Mouse (Mus musculus) intestine, embryonic 15.5 days (tissue): ENCODE data around the gene Purb. TPM values are rescaled to one million over a fixed set of nuclear protein-coding genes. Genes with fewer than 3 reads are reported as not detected.
"Not testable (repeated sequence)": the region's sequence is repeated elsewhere in the genome, so short reads cannot be mapped to it uniquely, and the experiment has no call there.

Experiments used
- ATAC-seq: fragments of 200-750 bp; cut with Nextera tagmentation; 2 replicates; pipeline ENCODE4 v1.8.0; 2017; ENCODE audit warnings: moderate TSS enrichment, moderate library complexity
- H3K27ac ChIP-seq: fragments of 300-500 bp; sonication (generic); 2 replicates; pipeline ENCODE4 v1.5.1; 2015; ENCODE audit warnings: mild to moderate bottlenecking, inconsistent platforms
- H3K27me3 ChIP-seq: fragments of 300-500 bp; sonication (generic); replicated peaks from 2 replicates; pipeline ENCODE4 v1.6.1; 2015; ENCODE audit warnings: inconsistent platforms
- H3K36me3 ChIP-seq: fragments of 300-500 bp; sonication (generic); 2 replicates; pipeline ENCODE4 v1.6.1; 2015; ENCODE audit warnings: inconsistent platforms
- H3K4me1 ChIP-seq: fragments of 300-500 bp; sonication (generic); replicated peaks from 2 replicates; pipeline ENCODE4 v1.6.1; 2015; ENCODE audit warnings: inconsistent platforms
- H3K4me2 ChIP-seq: fragments of 300-500 bp; sonication (generic); replicated peaks from 2 replicates; pipeline ENCODE4 v1.6.1; 2015; ENCODE audit warnings: mild to moderate bottlenecking, inconsistent platforms
- H3K4me3 ChIP-seq: fragments of 300-500 bp; sonication (generic); replicated peaks from 2 replicates; pipeline ENCODE4 v1.5.1; 2015; ENCODE audit warnings: inconsistent platforms
- H3K9ac ChIP-seq: fragments of 300-500 bp; sonication (generic); 2 replicates; pipeline ENCODE4 v1.6.1; 2015; ENCODE audit warnings: inconsistent platforms
- H3K9me3 ChIP-seq: fragments of 300-500 bp; sonication (generic); 2 replicates; pipeline ENCODE4 v1.6.1; 2016; ENCODE audit warnings: inconsistent platforms
- WGBS: fragments of 180-500 bp; shearing (Covaris S2); methylation state at CpG from one replicate; pipeline ENCODE4 v1.1.7; 2015; 5-methylcytosine and 5-hydroxymethylcytosine counted together
- polyA plus RNA-seq: library from polyadenylated mRNA; unstranded; fragments of >200 nt; fragmentation: Nextera tagmentation; extraction: Ambion mirVana; gene quantifications from 2 replicates; pipeline ENCODE4 v1.2.1, GENCODE M21; 2015

Purb gene
- polyA plus RNA-seq, 1 experiment from 2014 or later, result 28.8 TPM

- H3K4me3 ChIP-seq, result no peak overlapping the region
- no peak overlapping the region for H3K27ac ChIP-seq
- 28% methylated on average over 4 of the region's 4 CpGs for WGBS
- ATAC-seq, result peak; percentile 69
- H3K27me3 ChIP-seq, result no peaks in the 10 kb centered on the region
- 0 out of 2 replicates have a peak, but pooled peaks cover 3% of the 10 kb centered on the region for H3K4me1 ChIP-seq
- H3K4me2 ChIP-seq, result no peak overlapping the region
- H3K9ac ChIP-seq, result no peak overlapping the region
- H3K36me3 ChIP-seq, result 0 out of 2 replicates have a peak, but pooled peaks cover 8% of the 10 kb centered on the region
- H3K9me3 ChIP-seq, result no peaks in the 10 kb centered on the region
Measured at GRCm38 (mm10) chr11:6465122-6465521, 10.6 kb downstream of the Purb start.

GRCm38 (mm10) chr11:6463159-6463837 is 12.4 kb downstream of the Purb start:
- H3K27me3 ChIP-seq, result no peaks in the 10 kb centered on the region
- no peaks in the 10 kb centered on the region for H3K4me1 ChIP-seq
- no peak overlapping the region for H3K9ac ChIP-seq
- H3K36me3 ChIP-seq, result 0 out of 2 replicates have a peak, but pooled peaks cover 8% of the 10 kb centered on the region
- H3K4me2 ChIP-seq, result no peak overlapping the region
- H3K4me3 ChIP-seq, result no peak overlapping the region
- no peak for ATAC-seq
- H3K9me3 ChIP-seq, result no peaks in the 10 kb centered on the region
- no peak overlapping the region for H3K27ac ChIP-seq
- 83% methylated on average over 6 of the region's 6 CpGs for WGBS

GRCm38 (mm10) chr11:6456083-6456482 is 19.6 kb downstream of the Purb start:
- Histone ChIP-seq H3K9ac (no peak overlapping the region), H3K9me3 (no peaks in the 10 kb centered on the region), H3K36me3 (no peaks in the 10 kb centered on the region), H3K27me3 (no peaks in the 10 kb centered on the region), H3K4me1 (no peaks in the 10 kb centered on the region), H3K4me2 (no peak overlapping the region), H3K4me3 (no peak overlapping the region), H3K27ac (no peak overlapping the region)
- 76% methylated on average over 6 of the region's 6 CpGs for WGBS
- no peak for ATAC-seq

GRCm38 (mm10) chr11:6448155-6448554 is 27.6 kb downstream of the Purb start:
- not testable (repeated sequence) for H3K4me1 ChIP-seq, H3K27ac ChIP-seq, H3K27me3 ChIP-seq, H3K4me2 ChIP-seq, ATAC-seq, H3K36me3 ChIP-seq, H3K4me3 ChIP-seq, H3K9ac ChIP-seq, H3K9me3 ChIP-seq
- 91% methylated on average over 5 of the region's 5 CpGs for WGBS

- Histone ChIP-seq H3K36me3 (no peaks in the 10 kb centered on the region), H3K9ac (no peak overlapping the region), H3K4me3 (no peak overlapping the region), H3K27ac (no peak overlapping the region), H3K27me3 (no peaks in the 10 kb centered on the region), H3K4me2 (no peak overlapping the region), H3K9me3 (no peaks in the 10 kb centered on the region), H3K4me1 (no peaks in the 10 kb centered on the region; the same call in 1 of the 2 replicates)
- no peak for ATAC-seq
- WGBS, result 77% methylated on average over 4 of the region's 4 CpGs
Measured at GRCm38 (mm10) chr11:6447493-6447892, 28.2 kb downstream of the Purb start.

GRCm38 (mm10) chr11:6445951-6446350 is 29.8 kb downstream of the Purb start:
- no peaks in the 10 kb centered on the region for H3K27me3 ChIP-seq
- H3K4me3 ChIP-seq, result no peak overlapping the region
- ATAC-seq, result no peak
- 89% methylated on average over 7 of the region's 7 CpGs for WGBS
- H3K4me1 ChIP-seq, result no peaks in the 10 kb centered on the region; the same call in 1 of the 2 replicates
- no peak overlapping the region for H3K4me2 ChIP-seq
- H3K9me3 ChIP-seq, result no peaks in the 10 kb centered on the region
- H3K27ac ChIP-seq, result no peak overlapping the region
- H3K36me3 ChIP-seq, result no peaks in the 10 kb centered on the region
- no peak overlapping the region for H3K9ac ChIP-seq

GRCm38 (mm10) chr11:6445441-6445840 is 30.3 kb downstream of the Purb start:
- no peaks in the 10 kb centered on the region for H3K9me3 ChIP-seq
- WGBS, result 82% methylated on average over 4 of the region's 4 CpGs
- ATAC-seq, result no peak

GRCm38 (mm10) chr11:6444077-6444853 is 31.5 kb downstream of the Purb start, which contains the start of gene H2afv:
Gene H2afv (minus strand): TSS chr11:6444443.
- peak; percentile 99 for ATAC-seq
- no peaks in the 10 kb centered on the region for H3K27me3 ChIP-seq
- H3K4me2 ChIP-seq, result peak within 1 kb of the TSS; percentile 59
- H3K36me3 ChIP-seq, result no peaks in the 10 kb centered on the region
- peak within 1 kb of the TSS; percentile 90 for H3K9ac ChIP-seq
- under 1% methylated on average over 80 of the region's 80 CpGs for WGBS
- peak within 1 kb of the TSS; percentile 96 for H3K27ac ChIP-seq
- no peaks in the 10 kb centered on the region; the same call in 1 of the 2 replicates for H3K4me1 ChIP-seq
- H3K4me3 ChIP-seq, result peak within 1 kb of the TSS; percentile 92
- no peaks in the 10 kb centered on the region for H3K9me3 ChIP-seq

More at GRCm38 (mm10) chr11:6445441-6445840, 30.3 kb downstream of the Purb start:
- no peaks in the 10 kb centered on the region; the same call in 1 of the 2 replicates for H3K4me1 ChIP-seq
- H3K27ac ChIP-seq, result no peak overlapping the region
- H3K36me3 ChIP-seq, result no peaks in the 10 kb centered on the region
- no peak overlapping the region for H3K9ac ChIP-seq
- no peak overlapping the region for H3K4me3 ChIP-seq
- H3K27me3 ChIP-seq, result no peaks in the 10 kb centered on the region
- no peak overlapping the region; the same call in 1 of the 2 replicates for H3K4me2 ChIP-seq

GRCm38 (mm10) chr11:6443727-6444076 is 32.0 kb downstream of the Purb start:
- no peak for ATAC-seq
- H3K27ac ChIP-seq, result peak overlapping the region; percentile 96
- H3K36me3 ChIP-seq, result no peaks in the 10 kb centered on the region
- H3K9me3 ChIP-seq, result no peaks in the 10 kb centered on the region
- H3K27me3 ChIP-seq, result no peaks in the 10 kb centered on the region
- H3K4me2 ChIP-seq, result peak overlapping the region; percentile 59
- H3K4me1 ChIP-seq, result no peaks in the 10 kb centered on the region; the same call in 1 of the 2 replicates
- H3K9ac ChIP-seq, result peak overlapping the region; percentile 90
- WGBS, result 0% methylated on average over 10 of the region's 10 CpGs
- peak overlapping the region; percentile 92 for H3K4me3 ChIP-seq

- 0 out of 2 replicates have a peak overlapping the region, but pooled peaks have one; percentile 96 for H3K27ac ChIP-seq
- H3K9ac ChIP-seq, result peak overlapping the region; percentile 90
- no peaks in the 10 kb centered on the region for H3K9me3 ChIP-seq
- no peaks in the 10 kb centered on the region for H3K36me3 ChIP-seq
- 38% methylated on average over 4 of the region's 4 CpGs for WGBS
- no peak for ATAC-seq
- H3K4me2 ChIP-seq, result peak overlapping the region; percentile 59
- H3K4me1 ChIP-seq, result no peaks in the 10 kb centered on the region; the same call in 1 of the 2 replicates
- peak overlapping the region; percentile 92 for H3K4me3 ChIP-seq
- no peaks in the 10 kb centered on the region for H3K27me3 ChIP-seq
Measured at GRCm38 (mm10) chr11:6443102-6443501, 32.6 kb downstream of the Purb start.

- 84% methylated on average over 4 of the region's 4 CpGs for WGBS
- ATAC-seq, result no peak
- H3K4me3 ChIP-seq, result no peak overlapping the region
- no peaks in the 10 kb centered on the region; the same call in 1 of the 2 replicates for H3K4me1 ChIP-seq
- no peaks in the 10 kb centered on the region for H3K9me3 ChIP-seq
- H3K4me2 ChIP-seq, result no peak overlapping the region
- H3K36me3 ChIP-seq, result peaks cover 3% of the 10 kb centered on the region; the same call in 1 of the 2 replicates
- H3K27ac ChIP-seq, result no peak overlapping the region
- H3K27me3 ChIP-seq, result no peaks in the 10 kb centered on the region
- H3K9ac ChIP-seq, result no peak overlapping the region
Measured at GRCm38 (mm10) chr11:6442566-6442965, 33.2 kb downstream of the Purb start.

GRCm38 (mm10) chr11:6440171-6440570 is 35.5 kb downstream of the Purb start:
- WGBS, result 92% methylated on average over 4 of the region's 4 CpGs
- Histone ChIP-seq H3K4me1 (no peaks in the 10 kb centered on the region; the same call in 1 of the 2 replicates), H3K27me3 (no peaks in the 10 kb centered on the region), H3K27ac (no peak overlapping the region), H3K9ac (no peak overlapping the region), H3K36me3 (peaks cover 10% of the 10 kb centered on the region), H3K9me3 (no peaks in the 10 kb centered on the region), H3K4me2 (no peak overlapping the region), H3K4me3 (no peak overlapping the region)
- ATAC-seq, result no peak
